Mouse (Mus musculus): ENCODE measurements around the gene Rassf8. TPM values are rescaled to one million over a fixed set of nuclear protein-coding genes. Genes with fewer than 3 reads are reported as not detected.

Rassf8 gene
- polyA plus RNA-seq, 1 experiment = 2.9 TPM

GRCm38 (mm10) chr6:145811174-145811573 is 64.6 kb downstream of the Rassf8 start:
- TF ChIP-seq CTCF (IDR thresholded peaks at IDR 0.05; ENCODE audit: extremely low read depth, insufficient read depth, insufficient read length, insufficient replicate concordance) (no peak), POLR2A (IDR thresholded peaks at IDR 0.05; ENCODE audit: low read depth, low read length) (no peak)
- DNase-seq (ENCODE audit: low read depth in 1 of 2, low spot score in 2 of 2) = no peak
- H3K36me3 ChIP-seq (ENCODE audit: control insufficient read depth, insufficient read depth, low read length) = no peaks in the 10 kb centered on the region
- no peak overlapping the region for H3K4me3 ChIP-seq (ENCODE audit: extremely low read depth, insufficient read depth, insufficient read length)
- no peak overlapping the region for H3K27ac ChIP-seq (ENCODE audit: insufficient read depth, low read length)
- WGBS = 95% methylated on average over 1 of the region's 1 CpGs
- H3K27me3 ChIP-seq (ENCODE audit: control insufficient read depth, insufficient read depth, low read length) = no peaks in the 10 kb centered on the region
- H3K4me1 ChIP-seq (ENCODE audit: control insufficient read depth, insufficient read depth, insufficient read length) = no peaks in the 10 kb centered on the region

DNA sequence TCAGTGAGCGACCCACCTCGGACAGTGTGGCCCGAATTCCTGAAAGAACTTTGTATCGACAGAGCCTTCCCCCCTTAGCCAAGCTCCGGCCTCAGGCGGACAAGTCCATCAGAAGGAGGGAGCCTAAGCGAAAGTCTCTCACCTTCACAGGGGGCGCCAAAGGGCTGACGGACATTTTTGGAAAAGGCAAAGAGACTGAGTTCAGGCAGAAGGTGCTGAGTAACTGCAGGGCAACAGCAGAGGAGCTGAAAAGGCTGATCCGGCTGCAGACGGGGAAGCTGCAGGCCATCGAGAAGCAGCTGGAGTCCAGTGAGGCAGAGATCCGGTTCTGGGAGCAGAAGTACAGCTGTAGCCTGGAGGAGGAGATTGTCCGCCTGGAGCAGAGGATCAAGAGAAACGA is 68.7 kb downstream of the Rassf8 start:
- TF ChIP-seq CTCF (IDR thresholded peaks at IDR 0.05; ENCODE audit: extremely low read depth, insufficient read depth, insufficient read length, insufficient replicate concordance) (no peak), POLR2A (IDR thresholded peaks at IDR 0.05; ENCODE audit: low read depth, low read length) (no peak)
- H3K4me3 ChIP-seq (ENCODE audit: extremely low read depth, insufficient read depth, insufficient read length) = no peak overlapping the region
- DNase-seq (ENCODE audit: low read depth in 1 of 2, low spot score in 2 of 2) = no peak
- H3K27me3 ChIP-seq (ENCODE audit: control insufficient read depth, insufficient read depth, low read length) = no peaks in the 10 kb centered on the region
- H3K36me3 ChIP-seq (ENCODE audit: control insufficient read depth, insufficient read depth, low read length) = no peaks in the 10 kb centered on the region
- WGBS = 84% methylated on average over 15 of the region's 15 CpGs
- H3K27ac ChIP-seq (ENCODE audit: insufficient read depth, low read length) = no peak overlapping the region
- H3K4me1 ChIP-seq (ENCODE audit: control insufficient read depth, insufficient read depth, insufficient read length) = no peaks in the 10 kb centered on the region

GRCm38 (mm10) chr6:145819151-145819550 is 72.6 kb downstream of the Rassf8 start:
- DNase-seq (ENCODE audit: low read depth in 1 of 2, low spot score in 2 of 2) = no peak
- Histone ChIP-seq H3K27ac (ENCODE audit: insufficient read depth, low read length) (no peak overlapping the region), H3K4me3 (ENCODE audit: extremely low read depth, insufficient read depth, insufficient read length) (no peak overlapping the region), H3K4me1 (ENCODE audit: control insufficient read depth, insufficient read depth, insufficient read length) (no peaks in the 10 kb centered on the region), H3K36me3 (ENCODE audit: control insufficient read depth, insufficient read depth, low read length) (no peaks in the 10 kb centered on the region), H3K27me3 (ENCODE audit: control insufficient read depth, insufficient read depth, low read length) (no peaks in the 10 kb centered on the region)
- 89% methylated on average over 9 of the region's 9 CpGs for WGBS
- no peak for TF ChIP-seq CTCF (IDR thresholded peaks at IDR 0.05; ENCODE audit: extremely low read depth, insufficient read depth, insufficient read length, insufficient replicate concordance)
- TF ChIP-seq POLR2A (IDR thresholded peaks at IDR 0.05; ENCODE audit: low read depth, low read length) = no peak

DNA sequence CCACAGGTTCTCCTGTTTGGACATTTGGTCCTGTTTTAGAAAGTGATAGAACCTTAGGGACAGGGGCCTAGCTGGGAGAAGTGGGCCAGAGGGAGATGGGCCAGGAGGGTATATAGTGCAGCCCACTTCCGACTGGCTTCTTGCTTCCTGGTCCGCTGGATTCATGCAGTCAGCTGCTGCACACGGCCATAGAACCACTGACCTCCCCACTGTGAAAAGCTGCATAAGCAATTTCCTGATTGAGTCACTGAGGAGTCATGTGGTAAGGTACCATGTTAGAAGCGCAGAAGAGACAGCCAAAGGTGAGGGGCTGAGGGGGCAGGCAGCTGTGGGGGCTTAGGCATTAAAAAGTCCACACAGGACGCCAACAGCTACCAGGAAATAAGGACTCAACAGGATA is 75.7 kb downstream of the Rassf8 start:
- Histone ChIP-seq H3K4me1 (ENCODE audit: control insufficient read depth, insufficient read depth, insufficient read length) (no peaks in the 10 kb centered on the region), H3K27me3 (ENCODE audit: control insufficient read depth, insufficient read depth, low read length) (no peaks in the 10 kb centered on the region), H3K36me3 (ENCODE audit: control insufficient read depth, insufficient read depth, low read length) (no peaks in the 10 kb centered on the region), H3K4me3 (ENCODE audit: extremely low read depth, insufficient read depth, insufficient read length) (no peak overlapping the region), H3K27ac (ENCODE audit: insufficient read depth, low read length) (no peak overlapping the region)
- WGBS = 78% methylated on average over 5 of the region's 5 CpGs
- DNase-seq (ENCODE audit: low read depth in 1 of 2, low spot score in 2 of 2) = no peak
- TF ChIP-seq POLR2A (IDR thresholded peaks at IDR 0.05; ENCODE audit: low read depth, low read length) = no peak
- TF ChIP-seq CTCF (IDR thresholded peaks at IDR 0.05; ENCODE audit: extremely low read depth, insufficient read depth, insufficient read length, insufficient replicate concordance) = no peak

GRCm38 (mm10) chr6:145823103-145823502 is 76.6 kb downstream of the Rassf8 start:
- Histone ChIP-seq H3K4me1 (ENCODE audit: control insufficient read depth, insufficient read depth, insufficient read length) (no peaks in the 10 kb centered on the region), H3K27me3 (ENCODE audit: control insufficient read depth, insufficient read depth, low read length) (no peaks in the 10 kb centered on the region), H3K27ac (ENCODE audit: insufficient read depth, low read length) (no peak overlapping the region), H3K4me3 (ENCODE audit: extremely low read depth, insufficient read depth, insufficient read length) (no peak overlapping the region), H3K36me3 (ENCODE audit: control insufficient read depth, insufficient read depth, low read length) (no peaks in the 10 kb centered on the region)
- TF ChIP-seq POLR2A (IDR thresholded peaks at IDR 0.05; ENCODE audit: low read depth, low read length) = no peak
- 93% methylated on average over 6 of the region's 6 CpGs for WGBS
- no peak for DNase-seq (ENCODE audit: low read depth in 1 of 2, low spot score in 2 of 2)

DNA sequence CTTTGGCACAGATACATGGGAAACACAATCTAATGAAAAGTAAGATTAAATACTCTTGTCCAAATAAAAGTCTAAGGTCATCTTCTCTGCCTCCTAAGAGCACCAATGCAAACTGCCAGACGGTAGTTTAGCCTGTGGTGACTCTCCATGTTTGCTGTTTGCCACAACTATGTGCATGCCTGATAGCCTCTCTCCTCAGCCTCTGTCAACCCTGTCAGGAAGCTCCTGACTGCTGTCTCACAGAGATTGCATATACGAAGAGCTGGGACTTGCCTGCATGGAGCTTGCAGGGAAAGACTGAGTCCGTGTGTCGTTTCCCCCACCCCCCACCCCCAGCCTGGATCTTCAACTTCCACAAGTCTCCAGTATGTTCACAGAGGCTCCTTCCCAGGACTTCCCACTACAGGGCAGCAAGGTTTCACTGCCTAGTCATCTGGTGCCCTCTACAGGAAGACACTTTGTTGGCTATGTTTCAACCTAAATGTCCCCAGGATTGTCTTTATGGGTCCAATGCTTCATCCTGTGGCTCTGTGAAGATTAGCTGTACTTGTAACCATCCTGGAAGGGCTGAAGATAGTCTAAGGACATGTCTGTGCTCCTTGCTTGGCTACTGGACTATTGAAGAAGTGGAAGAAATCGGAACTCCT is 77.2 kb downstream of the Rassf8 start:
- TF ChIP-seq CTCF (IDR thresholded peaks at IDR 0.05; ENCODE audit: extremely low read depth, insufficient read depth, insufficient read length, insufficient replicate concordance) (peak; percentile 22; the same call in 1 of the 2 replicates), POLR2A (IDR thresholded peaks at IDR 0.05; ENCODE audit: low read depth, low read length) (no peak)
- DNase-seq (ENCODE audit: low read depth in 1 of 2, low spot score in 2 of 2) = no peak
- H3K4me1 ChIP-seq (ENCODE audit: control insufficient read depth, insufficient read depth, insufficient read length) = no peaks in the 10 kb centered on the region
- H3K27me3 ChIP-seq (ENCODE audit: control insufficient read depth, insufficient read depth, low read length) = no peaks in the 10 kb centered on the region
- no peak overlapping the region for H3K4me3 ChIP-seq (ENCODE audit: extremely low read depth, insufficient read depth, insufficient read length)
- 54% methylated on average over 5 of the region's 5 CpGs for WGBS
- no peak overlapping the region for H3K27ac ChIP-seq (ENCODE audit: insufficient read depth, low read length)
- H3K36me3 ChIP-seq (ENCODE audit: control insufficient read depth, insufficient read depth, low read length) = no peaks in the 10 kb centered on the region

- Histone ChIP-seq H3K4me1 (ENCODE audit: control insufficient read depth, insufficient read depth, insufficient read length) (no peaks in the 10 kb centered on the region; the same call in 1 of the 2 replicates), H3K27ac (ENCODE audit: insufficient read depth, low read length) (no peak overlapping the region), H3K4me3 (ENCODE audit: extremely low read depth, insufficient read depth, insufficient read length) (no peak overlapping the region), H3K36me3 (ENCODE audit: control insufficient read depth, insufficient read depth, low read length) (no peaks in the 10 kb centered on the region), H3K27me3 (ENCODE audit: control insufficient read depth, insufficient read depth, low read length) (no peaks in the 10 kb centered on the region)
- no peak for TF ChIP-seq CTCF (IDR thresholded peaks at IDR 0.05; ENCODE audit: extremely low read depth, insufficient read depth, insufficient read length, insufficient replicate concordance)
- WGBS = 92% methylated on average over 4 of the region's 4 CpGs
- no peak for DNase-seq (ENCODE audit: low read depth in 1 of 2, low spot score in 2 of 2)
Measured at GRCm38 (mm10) chr6:145826305-145826704, 79.8 kb downstream of the Rassf8 start.
